Mouse (Mus musculus): ENCODE results near the gene Dnm3. TPM values are rescaled to one million over a fixed set of nuclear protein-coding genes. Genes with fewer than 3 reads are reported as not detected.

Gene Dnm3
- polyA plus RNA-seq, 1 experiment from 2014 or later: 7.2 TPM

DNA sequence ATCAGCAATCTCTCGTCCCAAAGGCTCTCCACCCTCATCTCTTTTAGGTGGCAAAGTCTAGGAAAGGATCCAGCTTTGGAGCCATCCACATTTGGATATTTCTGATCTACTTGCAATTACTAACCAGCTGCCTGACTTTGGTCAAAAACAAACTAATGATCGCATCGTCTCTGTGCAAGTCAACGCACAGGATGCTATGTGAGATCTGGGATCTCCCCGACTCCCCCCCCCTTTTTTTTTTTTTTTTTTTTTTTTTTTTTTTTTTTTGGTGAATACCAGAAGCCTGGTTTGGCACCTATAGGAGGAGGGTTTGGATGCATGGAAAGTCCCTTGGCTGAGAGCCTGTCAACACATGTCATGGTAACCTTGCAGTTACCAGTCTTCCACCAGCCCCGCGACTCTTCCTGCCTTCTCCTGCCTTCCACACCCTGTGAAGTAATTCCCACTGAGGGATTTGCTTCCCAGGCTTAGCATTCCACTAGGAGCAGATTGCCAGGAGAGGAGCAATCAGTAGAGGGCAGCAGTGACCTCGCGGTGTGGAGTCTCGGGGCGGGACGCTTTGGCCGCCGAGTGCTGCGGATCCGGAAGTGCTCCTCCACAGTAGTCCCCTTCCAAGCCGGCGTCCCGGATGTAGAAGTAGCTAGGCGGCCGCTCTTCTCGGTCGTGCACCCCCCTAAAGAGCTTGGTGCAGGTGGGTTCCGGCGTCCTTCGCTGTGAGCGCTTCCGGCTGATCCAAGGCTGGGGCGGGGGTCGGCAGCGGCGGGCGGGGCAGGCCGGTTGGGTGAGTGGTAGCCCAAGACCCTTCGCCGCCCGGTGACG is 509.0 kb downstream of the Dnm3 start, which contains the start of gene Pigc:
TSS of gene Pigc (plus strand) at position 598 of the 819 bp plus-strand sequence.
- peak; percentile 96 for DNase-seq (ENCODE audit: low spot score)
- H3K27ac ChIP-seq (ENCODE audit: low read depth, low read length): no peak within 1 kb of the TSS
- peak; percentile 99 for ATAC-seq (replicated peaks; ENCODE audit: low FRiP score)
- no peaks in the 10 kb centered on the region for H3K9me3 ChIP-seq (ENCODE audit: control insufficient read depth, low read length)
- peak within 1 kb of the TSS; percentile 42 for H3K4me2 ChIP-seq (ENCODE audit: low read depth, low read length, severe bottlenecking)
- H3K27me3 ChIP-seq (ENCODE audit: control insufficient read depth, insufficient read depth, low read length): no peaks in the 10 kb centered on the region
- peak within 1 kb of the TSS; percentile 68 for H3K9ac ChIP-seq (ENCODE audit: low read length)
- 4% methylated on average over 38 of the region's 38 CpGs for WGBS
- H3K4me3 ChIP-seq (ENCODE audit: low read depth, low read length): peak within 1 kb of the TSS; percentile 51
- no peaks in the 10 kb centered on the region for H3K36me3 ChIP-seq (ENCODE audit: control insufficient read depth, insufficient read depth, low read length)
- H3K4me1 ChIP-seq (replicated peaks; ENCODE audit: control insufficient read depth, insufficient read depth, low read length): no peaks in the 10 kb centered on the region

DNA sequence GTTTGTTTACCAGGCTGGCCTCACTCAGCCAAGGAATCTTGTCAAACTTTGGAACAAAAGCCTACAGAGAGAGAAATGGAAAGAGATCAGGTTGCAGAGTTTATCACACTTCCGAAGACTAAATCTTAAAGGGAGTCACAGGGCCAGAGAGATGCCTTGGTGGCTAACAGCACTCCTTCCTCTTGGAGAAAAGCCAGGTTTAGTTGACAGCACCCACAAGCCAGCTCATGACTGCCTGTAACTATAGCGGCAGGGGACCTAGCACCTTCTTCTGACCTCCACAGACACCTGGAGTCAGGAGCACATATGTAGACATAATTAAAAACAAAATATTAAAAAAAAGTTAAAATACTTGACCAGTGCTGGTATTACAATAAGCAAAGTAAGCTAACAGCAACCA is 509.9 kb downstream of the Dnm3 start:
- Histone ChIP-seq H3K4me3 (ENCODE audit: low read depth, low read length) (no peak overlapping the region), H3K4me1 (replicated peaks; ENCODE audit: control insufficient read depth, insufficient read depth, low read length) (no peaks in the 10 kb centered on the region), H3K36me3 (ENCODE audit: control insufficient read depth, insufficient read depth, low read length) (no peaks in the 10 kb centered on the region), H3K9ac (ENCODE audit: low read length) (no peak overlapping the region), H3K27ac (ENCODE audit: low read depth, low read length) (no peak overlapping the region), H3K9me3 (ENCODE audit: control insufficient read depth, low read length) (no peaks in the 10 kb centered on the region), H3K4me2 (ENCODE audit: low read depth, low read length, severe bottlenecking) (no peak overlapping the region), H3K27me3 (ENCODE audit: control insufficient read depth, insufficient read depth, low read length) (no peaks in the 10 kb centered on the region)
- no peak for DNase-seq (ENCODE audit: low spot score)
- ATAC-seq (replicated peaks; ENCODE audit: low FRiP score): no peak
- WGBS: 94% methylated on average over 2 of the region's 2 CpGs

DNA sequence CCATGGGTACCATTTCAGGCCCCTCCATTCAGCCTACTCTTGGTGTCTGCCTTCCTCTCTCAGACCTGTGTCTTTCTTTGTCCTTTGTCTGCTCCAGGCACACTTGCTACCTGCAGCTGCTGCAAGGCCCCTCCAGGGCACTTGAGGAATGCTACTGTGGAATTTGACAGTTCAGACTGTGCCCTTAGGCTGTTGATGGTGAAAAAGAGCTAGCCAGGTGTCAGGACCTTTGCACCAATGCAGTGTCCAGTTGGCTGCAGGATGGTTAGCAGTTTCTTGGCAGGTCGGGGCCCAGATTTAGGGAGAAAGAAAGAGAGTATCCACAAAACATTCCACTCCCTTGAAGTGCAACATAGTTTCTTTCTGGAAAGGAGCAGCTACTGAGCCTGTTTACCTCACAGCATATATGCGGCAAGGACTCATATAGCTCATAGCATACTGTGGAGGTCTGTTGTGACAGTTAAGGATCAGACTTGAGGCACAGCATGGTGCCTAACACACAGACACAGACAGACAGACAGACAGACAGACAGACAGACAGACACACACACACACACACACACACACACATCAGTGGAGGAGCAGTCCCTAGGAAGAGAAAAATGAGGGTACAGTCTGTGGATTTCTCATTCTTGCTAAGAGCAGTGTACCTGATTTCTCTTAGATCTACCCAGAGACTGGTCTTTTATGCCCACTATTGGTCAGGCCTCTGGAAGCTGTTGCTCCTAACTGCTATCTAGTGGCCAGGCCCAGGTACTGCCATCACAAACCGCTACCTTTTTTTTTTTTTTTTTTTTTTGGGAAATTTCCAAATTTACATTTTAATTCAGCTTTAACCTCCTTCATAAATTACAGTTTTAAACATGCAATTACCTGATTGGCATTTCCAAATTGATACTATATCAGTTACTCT is 515.1 kb downstream of the Dnm3 start:
- H3K4me1 ChIP-seq (replicated peaks; ENCODE audit: control insufficient read depth, insufficient read depth, low read length): no peaks in the 10 kb centered on the region
- H3K27me3 ChIP-seq (ENCODE audit: control insufficient read depth, insufficient read depth, low read length): no peaks in the 10 kb centered on the region
- no peaks in the 10 kb centered on the region for H3K9me3 ChIP-seq (ENCODE audit: control insufficient read depth, low read length)
- H3K4me2 ChIP-seq (ENCODE audit: low read depth, low read length, severe bottlenecking): no peak overlapping the region
- no peak overlapping the region for H3K4me3 ChIP-seq (ENCODE audit: low read depth, low read length)
- no peak overlapping the region for H3K27ac ChIP-seq (ENCODE audit: low read depth, low read length)
- H3K9ac ChIP-seq (ENCODE audit: low read length): no peak overlapping the region
- ATAC-seq (replicated peaks; ENCODE audit: low FRiP score) (peak; percentile 81), DNase-seq (ENCODE audit: low spot score) (no peak)
- 57% methylated on average over 3 of the region's 3 CpGs for WGBS
- no peaks in the 10 kb centered on the region for H3K36me3 ChIP-seq (ENCODE audit: control insufficient read depth, insufficient read depth, low read length)

GRCm38 (mm10) chr1:161957964-161958950 is 519.6 kb downstream of the Dnm3 start:
- H3K27ac ChIP-seq (ENCODE audit: low read depth, low read length): no peak overlapping the region
- no peak for DNase-seq (ENCODE audit: low spot score)
- no peaks in the 10 kb centered on the region for H3K4me1 ChIP-seq (replicated peaks; ENCODE audit: control insufficient read depth, insufficient read depth, low read length)
- WGBS: 86% methylated on average over 19 of the region's 19 CpGs
- H3K36me3 ChIP-seq (ENCODE audit: control insufficient read depth, insufficient read depth, low read length): no peaks in the 10 kb centered on the region
- no peak overlapping the region for H3K4me2 ChIP-seq (ENCODE audit: low read depth, low read length, severe bottlenecking)
- ATAC-seq (replicated peaks; ENCODE audit: low FRiP score): no peak
- no peak overlapping the region for H3K4me3 ChIP-seq (ENCODE audit: low read depth, low read length)
- H3K9me3 ChIP-seq (ENCODE audit: control insufficient read depth, low read length): no peaks in the 10 kb centered on the region
- H3K27me3 ChIP-seq (ENCODE audit: control insufficient read depth, insufficient read depth, low read length): no peaks in the 10 kb centered on the region
- H3K9ac ChIP-seq (ENCODE audit: low read length): no peak overlapping the region

- H3K9me3 ChIP-seq (ENCODE audit: control insufficient read depth, low read length): no peaks in the 10 kb centered on the region
- no peak overlapping the region for H3K4me2 ChIP-seq (ENCODE audit: low read depth, low read length, severe bottlenecking)
- H3K4me1 ChIP-seq (replicated peaks; ENCODE audit: control insufficient read depth, insufficient read depth, low read length): no peaks in the 10 kb centered on the region
- ATAC-seq (replicated peaks; ENCODE audit: low FRiP score): no peak
- no peaks in the 10 kb centered on the region for H3K36me3 ChIP-seq (ENCODE audit: control insufficient read depth, insufficient read depth, low read length)
- no peaks in the 10 kb centered on the region for H3K27me3 ChIP-seq (ENCODE audit: control insufficient read depth, insufficient read depth, low read length)
- WGBS: 74% methylated on average over 5 of the region's 5 CpGs
- H3K9ac ChIP-seq (ENCODE audit: low read length): no peak overlapping the region
- DNase-seq (ENCODE audit: low spot score): no peak
- H3K27ac ChIP-seq (ENCODE audit: low read depth, low read length): no peak overlapping the region
- H3K4me3 ChIP-seq (ENCODE audit: low read depth, low read length): no peak overlapping the region
Observed at GRCm38 (mm10) chr1:161955846-161956245, 522.0 kb downstream of the Dnm3 start.

DNA sequence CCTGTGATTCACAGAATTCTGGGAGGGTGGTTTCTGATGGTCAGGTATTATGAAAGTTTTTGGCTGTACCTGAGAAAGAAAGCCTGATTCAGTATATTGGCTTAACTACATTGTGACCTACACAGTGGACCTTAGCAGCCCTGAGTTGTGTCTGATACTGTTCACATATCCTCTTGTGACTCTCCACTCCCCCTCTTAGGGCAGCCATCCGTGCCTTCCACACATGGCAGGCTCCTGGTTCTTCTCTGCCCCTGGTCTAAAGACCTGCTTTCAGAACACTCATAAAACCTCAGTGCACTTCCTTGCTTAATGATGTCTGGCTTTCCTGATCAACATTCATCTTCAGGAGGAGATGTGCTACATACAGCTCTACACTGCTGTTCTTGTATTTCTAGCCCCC is 525.2 kb downstream of the Dnm3 start:
- ATAC-seq (replicated peaks; ENCODE audit: low FRiP score): no peak

GRCm38 (mm10) chr1:161951009-161951779 is 526.6 kb downstream of the Dnm3 start:
- H3K4me1 ChIP-seq (replicated peaks; ENCODE audit: control insufficient read depth, insufficient read depth, low read length): no peaks in the 10 kb centered on the region
- H3K36me3 ChIP-seq (ENCODE audit: control insufficient read depth, insufficient read depth, low read length): no peaks in the 10 kb centered on the region
- H3K27ac ChIP-seq (ENCODE audit: low read depth, low read length): no peak overlapping the region
- DNase-seq (ENCODE audit: low spot score) (no peak), ATAC-seq (replicated peaks; ENCODE audit: low FRiP score) (no peak)
- H3K4me2 ChIP-seq (ENCODE audit: low read depth, low read length, severe bottlenecking): no peak overlapping the region
- WGBS: 81% methylated on average over 5 of the region's 5 CpGs
- no peaks in the 10 kb centered on the region for H3K9me3 ChIP-seq (ENCODE audit: control insufficient read depth, low read length)
- no peak overlapping the region for H3K9ac ChIP-seq (ENCODE audit: low read length)
- no peak overlapping the region for H3K4me3 ChIP-seq (ENCODE audit: low read depth, low read length)
- no peaks in the 10 kb centered on the region for H3K27me3 ChIP-seq (ENCODE audit: control insufficient read depth, insufficient read depth, low read length)

More for the DNA sequence above, 525.2 kb downstream of the Dnm3 start:
- no peak overlapping the region for H3K9ac ChIP-seq (ENCODE audit: low read length)
- no peak overlapping the region for H3K4me3 ChIP-seq (ENCODE audit: low read depth, low read length)
- no peak overlapping the region for H3K4me2 ChIP-seq (ENCODE audit: low read depth, low read length, severe bottlenecking)
- H3K4me1 ChIP-seq (replicated peaks; ENCODE audit: control insufficient read depth, insufficient read depth, low read length): no peaks in the 10 kb centered on the region
- no peaks in the 10 kb centered on the region for H3K36me3 ChIP-seq (ENCODE audit: control insufficient read depth, insufficient read depth, low read length)
- H3K27ac ChIP-seq (ENCODE audit: low read depth, low read length): no peak overlapping the region
- WGBS: 61% methylated on average over 1 of the region's 1 CpGs
- DNase-seq (ENCODE audit: low spot score): no peak
- H3K9me3 ChIP-seq (ENCODE audit: control insufficient read depth, low read length): no peaks in the 10 kb centered on the region
- no peaks in the 10 kb centered on the region for H3K27me3 ChIP-seq (ENCODE audit: control insufficient read depth, insufficient read depth, low read length)

Data from forebrain, embryonic 11.5 days (tissue).